Mouse (Mus musculus) limb, embryonic 10.5 days (tissue): Measurements from ENCODE around the gene Plin5. TPM values are rescaled to one million over a fixed set of nuclear protein-coding genes. Genes with fewer than 3 reads are reported as not detected.
"Not testable (repeated sequence)": the region's sequence is repeated elsewhere in the genome, so short reads cannot be mapped to it uniquely, and the experiment has no call there.

Source experiments
- DNase-seq: peaks from one replicate; pipeline ENCODE4 v3.0.0-alpha.2; 2017; ENCODE audit warnings: low spot score
- H3K27ac ChIP-seq: fragments of 300-500 bp; sonication (generic); 2 replicates; pipeline ENCODE4 v1.5.1; 2016; ENCODE audit warnings: mild to moderate bottlenecking
- H3K27me3 ChIP-seq: fragments of 300-500 bp; sonication (generic); 2 replicates; pipeline ENCODE4 v1.6.1; 2016; ENCODE audit warnings: low read depth, mild to moderate bottlenecking; ENCODE audit not compliant: poor library complexity, severe bottlenecking
- H3K36me3 ChIP-seq: fragments of 300-500 bp; sonication (generic); 2 replicates; pipeline ENCODE4 v1.6.1; 2016; ENCODE audit warnings: mild to moderate bottlenecking, moderate library complexity
- H3K4me1 ChIP-seq: fragments of 300-500 bp; sonication (generic); 2 replicates; pipeline ENCODE4 v1.6.1; 2016
- H3K4me3 ChIP-seq: fragments of 300-500 bp; sonication (generic); 2 replicates; pipeline ENCODE4 v1.5.1; 2016; ENCODE audit warnings: mild to moderate bottlenecking, moderate library complexity
- H3K9me3 ChIP-seq: fragments of 300-500 bp; sonication (generic); replicated peaks from 2 replicates; pipeline ENCODE4 v1.6.1; 2016; ENCODE audit warnings: mild to moderate bottlenecking
- WGBS: fragments of 180-500 bp; shearing (Covaris S2); methylation state at CpG from one replicate; pipeline ENCODE4 v1.1.7; 2016; 5-methylcytosine and 5-hydroxymethylcytosine counted together
- polyA plus RNA-seq: library from polyadenylated mRNA; unstranded; fragments of >200 nt; fragmentation: Nextera tagmentation; extraction: Ambion mirVana; gene quantifications from 2 replicates; pipeline ENCODE4 v1.2.1, GENCODE M21; 2016

Gene Plin5
- polyA plus RNA-seq, 1 experiment from 2014 or later, result 0.36 TPM

DNA sequence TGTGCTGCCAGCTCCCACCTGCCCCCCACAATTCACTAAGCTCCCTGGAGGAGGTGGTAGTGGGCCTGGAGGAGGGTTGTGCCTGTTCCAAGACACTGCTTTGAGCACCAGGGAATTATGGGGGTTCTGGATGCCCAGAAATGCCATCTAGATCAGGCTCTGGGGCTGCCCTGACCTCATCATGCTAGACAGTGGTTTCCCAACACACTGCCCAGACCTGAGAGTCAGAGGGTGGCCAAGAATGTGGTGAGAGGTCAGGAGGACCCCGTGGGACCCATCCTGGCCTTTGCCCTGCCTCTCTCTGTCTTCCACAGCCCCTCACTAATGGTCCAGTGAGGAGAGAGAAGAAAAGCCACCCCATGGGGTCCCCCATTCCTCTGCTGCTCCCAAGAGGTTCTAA is 6.4 kb downstream of the Plin5 start:
- H3K4me3 ChIP-seq, result no peak overlapping the region
- no peak overlapping the region for H3K27ac ChIP-seq
- DNase-seq, result no peak
- peaks cover 12% of the 10 kb centered on the region for H3K27me3 ChIP-seq
- 0 out of 2 replicates have a peak, but pooled peaks cover 4% of the 10 kb centered on the region for H3K4me1 ChIP-seq
- no peaks in the 10 kb centered on the region; the same call in 1 of the 2 replicates for H3K36me3 ChIP-seq
- no peaks in the 10 kb centered on the region for H3K9me3 ChIP-seq
- 67% methylated on average over 1 of the region's 1 CpGs for WGBS

DNA sequence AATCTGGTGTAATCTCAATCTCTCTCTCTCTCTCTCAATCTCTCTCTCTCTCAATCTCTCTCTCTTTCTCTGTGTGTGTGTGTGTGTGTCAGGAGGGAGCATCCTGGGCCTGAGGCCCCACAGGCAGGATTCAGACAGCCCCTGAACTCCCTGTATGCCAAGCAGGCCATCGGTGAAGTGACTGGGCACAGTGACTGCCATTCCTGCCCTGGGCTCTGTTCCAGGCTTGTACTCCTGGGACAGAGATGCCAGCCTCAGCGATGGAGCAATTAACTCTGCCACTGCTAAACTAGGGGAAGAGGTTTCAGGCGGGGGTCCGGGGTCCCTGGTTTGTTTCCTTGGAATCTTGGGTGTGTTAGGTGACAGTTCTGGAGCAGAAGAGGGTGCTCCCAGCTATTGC is 6.8 kb downstream of the Plin5 start:
- Histone ChIP-seq H3K27ac (no peak overlapping the region), H3K27me3 (0 out of 2 replicates have a peak, but pooled peaks cover 7% of the 10 kb centered on the region), H3K9me3 (no peaks in the 10 kb centered on the region), H3K4me3 (no peak overlapping the region), H3K4me1 (0 out of 2 replicates have a peak, but pooled peaks cover 4% of the 10 kb centered on the region), H3K36me3 (no peaks in the 10 kb centered on the region; the same call in 1 of the 2 replicates)
- WGBS, result 75% methylated on average over 4 of the region's 4 CpGs
- no peak for DNase-seq

DNA sequence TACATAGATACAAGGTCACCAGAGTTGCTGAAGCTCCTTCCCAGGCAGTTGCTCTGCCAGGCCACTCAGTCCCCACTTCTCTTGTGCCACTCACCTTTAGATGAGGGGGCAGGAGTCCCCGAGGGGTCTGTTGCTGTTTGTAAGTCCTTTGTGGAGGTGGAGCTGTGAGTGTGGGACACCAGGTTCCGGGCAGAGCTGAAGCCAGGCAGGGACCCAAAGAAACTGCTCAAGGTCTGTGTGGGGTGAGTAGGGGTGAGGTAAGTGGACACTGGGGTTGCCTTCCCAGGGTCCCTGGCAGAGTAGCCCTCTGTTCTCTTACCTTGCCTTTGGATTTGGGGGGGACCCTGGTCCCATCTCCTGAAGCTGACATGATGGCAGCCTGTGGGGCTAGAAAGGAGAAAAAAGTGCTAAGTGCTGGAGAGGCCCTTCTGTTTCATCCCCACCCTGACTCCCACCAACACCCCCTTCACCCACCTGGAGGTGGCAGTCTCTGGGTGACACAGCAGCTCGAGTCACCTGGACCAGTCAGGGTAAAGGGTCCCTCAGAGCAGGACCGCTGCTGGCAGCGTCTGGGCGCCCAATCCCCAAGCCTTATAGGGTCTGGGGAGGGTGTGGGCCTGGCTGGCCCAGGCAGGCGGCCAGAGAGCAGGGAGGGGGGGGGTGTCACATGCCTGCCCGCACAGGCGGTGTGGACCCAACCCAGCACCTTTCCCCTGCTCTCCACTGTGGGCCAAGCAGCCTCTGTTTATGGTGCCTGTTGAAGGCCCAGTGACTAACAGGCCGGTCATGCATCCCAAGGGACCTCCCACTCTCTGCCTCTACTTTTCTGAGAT is 8.0 kb downstream of the Plin5 start, which contains the start of gene Plin4:
Gene Plin4 (minus strand): TSS at position 585 of the 833 bp plus-strand sequence.
- no peak for DNase-seq
- no peaks in the 10 kb centered on the region for H3K9me3 ChIP-seq
- 0 out of 2 replicates have a peak, but pooled peaks cover 4% of the 10 kb centered on the region for H3K4me1 ChIP-seq
- H3K27me3 ChIP-seq, result no peaks in the 10 kb centered on the region
- WGBS, result 60% methylated on average over 10 of the region's 10 CpGs
- no peak within 1 kb of the TSS for H3K27ac ChIP-seq
- no peaks in the 10 kb centered on the region; the same call in 1 of the 2 replicates for H3K36me3 ChIP-seq
- H3K4me3 ChIP-seq, result no peak within 1 kb of the TSS

DNA sequence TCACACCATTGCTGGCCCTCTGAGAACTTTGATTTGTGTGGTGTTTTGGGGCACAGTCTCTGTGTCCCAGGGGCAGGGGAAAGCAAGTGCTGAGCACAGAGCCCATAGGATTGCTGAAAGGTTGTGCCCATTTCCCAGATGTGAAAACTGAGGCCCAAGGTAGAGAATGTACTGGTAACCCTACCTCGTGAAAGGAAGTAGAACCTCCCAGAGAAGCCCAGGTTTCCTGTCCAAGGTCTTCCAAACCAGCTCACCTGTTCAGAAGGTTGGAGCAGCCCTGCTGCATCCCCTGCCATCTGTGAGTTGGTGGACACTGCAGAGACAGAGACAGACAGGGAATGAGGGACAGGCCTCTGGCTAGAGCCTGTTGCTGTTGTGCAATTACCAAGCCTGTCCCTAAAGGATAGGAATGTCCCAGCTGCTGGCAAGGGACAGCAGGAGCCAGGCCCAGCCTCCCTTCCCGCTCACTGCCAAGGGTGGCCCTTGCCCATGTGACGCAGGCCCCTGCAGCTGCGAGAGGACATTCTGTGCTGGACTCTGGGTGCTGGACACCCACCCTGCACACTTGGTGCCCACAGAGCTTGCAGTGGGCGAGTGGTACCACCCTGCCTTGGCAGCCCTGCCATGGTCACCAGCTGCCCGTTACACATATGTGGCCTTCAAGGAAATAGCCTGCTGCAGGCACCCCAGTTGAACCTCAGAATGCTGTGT is 8.9 kb downstream of the Plin5 start:
- DNase-seq, result no peak
- Histone ChIP-seq H3K36me3 (peaks cover 7% of the 10 kb centered on the region), H3K4me3 (no peak overlapping the region), H3K9me3 (no peaks in the 10 kb centered on the region), H3K27ac (no peak overlapping the region), H3K27me3 (no peaks in the 10 kb centered on the region), H3K4me1 (0 out of 2 replicates have a peak, but pooled peaks cover 4% of the 10 kb centered on the region)
- WGBS, result 81% methylated on average over 6 of the region's 6 CpGs

DNA sequence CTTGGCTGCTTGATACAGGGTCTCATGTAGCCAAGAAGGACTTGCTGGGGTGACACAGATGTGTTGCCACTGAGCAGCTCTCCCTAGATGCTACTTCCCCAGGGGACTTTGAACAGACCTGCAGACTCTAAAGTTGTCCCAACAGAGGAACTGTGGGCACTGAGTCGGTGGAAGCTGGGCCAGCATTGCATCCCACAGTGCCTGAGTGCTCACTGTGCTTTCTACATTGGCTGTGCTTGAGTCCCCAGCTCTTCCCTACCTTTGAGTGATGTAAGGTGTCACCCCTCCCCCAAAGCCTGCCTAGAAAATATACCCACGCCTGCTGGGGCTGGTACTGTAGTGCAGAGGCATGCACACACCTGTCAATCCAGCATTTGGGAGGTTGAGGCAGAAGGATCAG is 9.7 kb downstream of the Plin5 start:
- Histone ChIP-seq H3K4me3 (no peak overlapping the region), H3K9me3 (no peaks in the 10 kb centered on the region), H3K4me1 (0 out of 2 replicates have a peak, but pooled peaks cover 4% of the 10 kb centered on the region), H3K36me3 (peaks cover 15% of the 10 kb centered on the region), H3K27me3 (no peaks in the 10 kb centered on the region), H3K27ac (no peak overlapping the region)
- WGBS, result 55% methylated on average over 2 of the region's 2 CpGs
- DNase-seq, result no peak

DNA sequence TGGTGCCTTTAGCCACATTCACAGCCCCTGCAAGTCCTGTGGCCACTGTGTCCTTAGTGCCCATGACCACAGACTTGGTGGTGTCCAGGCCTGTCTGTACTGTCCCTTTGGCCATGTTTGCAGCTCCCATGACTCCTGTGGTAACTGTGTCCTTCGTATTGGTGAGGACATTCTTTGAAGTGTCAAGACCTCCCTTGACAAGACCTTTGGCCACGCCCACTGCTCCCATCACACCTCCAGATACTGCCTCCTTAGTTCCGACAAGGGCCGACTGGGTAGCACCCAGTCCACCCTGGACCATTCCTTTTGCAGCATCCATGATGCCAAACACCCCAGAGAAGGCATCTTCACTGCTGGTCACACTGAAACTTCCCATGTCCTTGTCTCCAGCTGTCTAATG is 10.4 kb downstream of the Plin5 start:
- Histone ChIP-seq H3K4me3 (no peak overlapping the region), H3K4me1 (0 out of 2 replicates have a peak, but pooled peaks cover 1% of the 10 kb centered on the region), H3K36me3 (peaks cover 22% of the 10 kb centered on the region), H3K27me3 (no peaks in the 10 kb centered on the region), H3K27ac (no peak overlapping the region), H3K9me3 (no peaks in the 10 kb centered on the region)
- no peak for DNase-seq
- 68% methylated on average over 4 of the region's 4 CpGs for WGBS

DNA sequence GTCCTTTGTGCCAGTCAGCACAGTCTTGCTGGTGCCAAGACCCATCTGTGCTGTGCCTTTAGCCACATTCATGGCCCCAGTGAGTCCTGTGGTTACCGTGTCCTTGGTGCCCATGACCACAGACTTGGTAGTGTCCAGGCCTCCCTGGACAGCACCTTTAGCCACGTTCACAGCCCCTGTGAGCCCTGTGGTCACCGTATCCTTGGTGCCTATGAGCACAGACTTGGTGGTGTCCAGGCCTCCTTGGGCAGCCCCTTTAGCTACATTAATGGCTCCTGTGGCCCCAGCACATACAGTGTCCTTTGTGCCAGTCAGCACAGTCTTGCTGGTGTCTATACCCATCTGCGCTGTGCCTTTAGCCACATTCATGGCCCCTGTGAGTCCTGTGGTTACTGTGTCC is 11.0 kb downstream of the Plin5 start:
- not testable (repeated sequence) for H3K4me1 ChIP-seq, H3K27ac ChIP-seq, H3K4me3 ChIP-seq, H3K27me3 ChIP-seq, H3K9me3 ChIP-seq, DNase-seq
- H3K36me3 ChIP-seq, result peaks cover 28% of the 10 kb centered on the region
- WGBS, result 99% methylated on average over 4 of the region's 4 CpGs

DNA sequence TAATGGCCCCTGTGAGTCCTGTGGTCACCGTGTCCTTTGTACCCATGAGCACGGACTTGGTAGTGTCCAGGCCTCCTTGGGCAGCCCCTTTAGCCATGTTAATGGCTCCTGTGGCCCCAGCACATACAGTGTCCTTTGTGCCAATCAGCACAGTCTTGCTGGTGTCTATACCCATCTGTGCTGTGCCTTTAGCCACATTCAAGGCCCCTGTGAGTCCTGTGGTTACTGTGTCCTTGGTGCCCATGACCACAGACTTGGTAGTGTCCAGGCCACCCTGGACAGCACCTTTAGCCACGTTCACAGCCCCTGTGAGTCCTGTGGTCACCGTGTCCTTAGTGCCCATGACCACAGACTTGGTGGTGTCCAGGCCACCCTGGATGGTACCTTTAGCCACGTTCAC is 12.6 kb downstream of the Plin5 start:
- not testable (repeated sequence) for H3K4me1 ChIP-seq, DNase-seq, H3K27me3 ChIP-seq, H3K4me3 ChIP-seq, H3K27ac ChIP-seq, H3K9me3 ChIP-seq
- H3K36me3 ChIP-seq, result peaks cover 44% of the 10 kb centered on the region
- 92% methylated on average over 3 of the region's 5 CpGs for WGBS

DNA sequence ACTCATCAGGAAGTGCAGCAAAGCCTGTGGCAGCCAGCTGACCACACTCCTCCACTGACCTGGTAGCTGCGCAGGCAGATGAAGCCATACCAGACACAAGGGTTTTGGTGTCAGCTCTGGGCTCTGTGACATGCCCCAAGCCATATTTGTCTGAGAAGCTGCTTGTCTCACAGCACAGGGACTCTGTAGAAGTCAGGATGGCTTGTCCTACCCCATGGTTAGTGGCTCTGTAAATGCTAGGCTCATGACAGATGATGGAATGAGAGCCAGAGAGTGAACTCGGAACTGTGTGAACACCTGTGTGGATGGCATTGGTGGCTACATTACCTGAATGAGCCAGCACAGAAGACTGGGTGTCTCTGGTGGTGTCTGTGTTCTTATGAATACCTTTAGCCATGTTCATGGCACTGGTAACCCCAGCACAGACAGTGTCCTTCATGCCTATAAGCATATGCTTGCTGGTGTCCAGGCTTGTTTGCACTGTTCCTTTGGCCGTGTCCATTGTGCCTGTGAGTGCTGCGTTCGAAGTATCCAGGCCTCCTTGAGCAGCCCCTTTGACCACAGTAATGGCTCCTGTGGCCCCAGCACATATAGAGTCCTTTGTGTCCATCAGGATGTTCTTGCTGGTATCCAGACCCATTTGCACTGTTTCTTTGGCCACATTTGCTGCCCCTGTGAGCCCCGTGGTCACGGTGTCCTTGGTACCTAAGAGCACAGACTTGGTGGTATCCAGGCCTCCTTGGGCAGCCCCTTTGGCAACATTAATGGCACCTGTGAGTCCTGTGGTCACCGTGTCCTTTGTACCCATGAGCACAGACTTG is 13.7 kb downstream of the Plin5 start:
- H3K4me1 ChIP-seq, result no peaks in the 10 kb centered on the region
- no peak overlapping the region for H3K4me3 ChIP-seq
- H3K36me3 ChIP-seq, result peaks cover 55% of the 10 kb centered on the region
- 95% methylated on average over 8 of the region's 8 CpGs for WGBS
- H3K27me3 ChIP-seq, result no peaks in the 10 kb centered on the region
- no peak for DNase-seq
- H3K9me3 ChIP-seq, result no peaks in the 10 kb centered on the region
- no peak overlapping the region for H3K27ac ChIP-seq

DNA sequence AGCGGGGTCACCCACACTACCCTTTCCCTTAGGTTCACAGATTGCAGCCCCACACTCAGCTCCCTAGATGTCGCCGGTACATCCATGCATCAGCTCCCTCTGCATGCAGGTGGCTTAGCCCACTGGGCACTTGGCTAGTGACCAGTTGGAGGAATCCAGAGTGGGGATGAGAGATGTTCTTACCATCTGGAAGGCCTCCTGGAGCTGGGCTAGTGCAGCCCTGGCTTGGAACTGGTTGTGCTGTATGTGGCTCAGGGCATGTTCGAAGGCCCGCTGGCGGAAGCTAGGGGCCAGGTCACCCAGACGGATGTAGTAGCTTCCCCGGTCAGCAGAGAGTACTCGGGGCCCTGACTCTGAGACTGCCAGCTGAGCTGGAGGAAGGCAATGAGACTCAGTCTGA is 14.5 kb downstream of the Plin5 start:
- Histone ChIP-seq H3K27me3 (no peaks in the 10 kb centered on the region), H3K4me3 (no peak overlapping the region), H3K27ac (no peak overlapping the region), H3K9me3 (no peaks in the 10 kb centered on the region), H3K4me1 (no peaks in the 10 kb centered on the region), H3K36me3 (peaks cover 63% of the 10 kb centered on the region)
- no peak for DNase-seq
- WGBS, result 97% methylated on average over 9 of the region's 9 CpGs

DNA sequence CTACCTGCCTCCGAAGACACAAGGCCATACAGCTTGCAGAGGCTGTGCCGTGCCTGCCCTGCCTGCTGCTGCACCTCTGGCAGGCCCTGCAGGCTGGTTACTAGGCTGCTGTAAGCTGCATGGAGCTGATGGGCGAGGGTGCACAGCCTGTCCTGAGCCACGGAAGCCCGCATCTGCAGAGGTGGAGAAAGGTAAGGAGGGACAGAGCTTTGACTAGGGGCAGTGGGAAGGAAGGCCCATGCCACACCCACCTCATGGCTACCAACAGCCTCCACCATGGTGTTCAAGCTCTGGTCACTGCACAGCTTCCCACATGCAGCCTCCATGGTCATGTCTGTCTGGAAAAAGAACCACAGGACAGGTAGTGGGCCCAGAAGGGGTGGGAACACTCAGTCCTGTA is 15.2 kb downstream of the Plin5 start:
- 92% methylated on average over 5 of the region's 5 CpGs for WGBS
- H3K27ac ChIP-seq, result no peak overlapping the region
- H3K27me3 ChIP-seq, result no peaks in the 10 kb centered on the region
- H3K9me3 ChIP-seq, result no peaks in the 10 kb centered on the region
- DNase-seq, result no peak
- peaks cover 70% of the 10 kb centered on the region for H3K36me3 ChIP-seq
- H3K4me3 ChIP-seq, result no peak overlapping the region
- H3K4me1 ChIP-seq, result no peaks in the 10 kb centered on the region

DNA sequence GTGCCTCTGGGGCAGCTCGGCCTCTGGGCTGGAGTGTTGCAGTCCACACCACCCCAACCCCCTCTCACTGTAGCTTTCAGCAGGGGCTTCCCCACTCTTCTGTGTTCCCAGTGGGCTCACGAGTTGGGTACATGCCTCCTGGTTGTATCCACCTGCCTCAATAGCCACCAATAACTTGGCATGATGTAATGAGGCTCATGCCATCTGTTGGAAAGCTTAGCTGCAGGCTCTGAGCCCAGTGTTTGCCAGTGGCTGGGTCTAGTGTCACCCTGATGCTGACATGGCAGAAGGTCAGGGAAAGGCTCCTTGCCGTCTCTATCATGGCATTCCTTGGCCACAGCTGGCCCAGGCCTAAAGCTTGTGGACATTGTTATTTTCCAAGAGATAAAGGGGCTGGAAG is 16.6 kb downstream of the Plin5 start:
- no peak for DNase-seq
- Histone ChIP-seq H3K27me3 (no peaks in the 10 kb centered on the region), H3K4me3 (no peak overlapping the region), H3K9me3 (no peaks in the 10 kb centered on the region), H3K27ac (no peak overlapping the region), H3K4me1 (no peaks in the 10 kb centered on the region), H3K36me3 (peaks cover 84% of the 10 kb centered on the region)
- 94% methylated on average over 3 of the region's 3 CpGs for WGBS
